Mouse (Mus musculus) gastrocnemius, adult 2 months (tissue): ENCODE results near the gene 1110017D15Rik. TPM values are rescaled to one million over a fixed set of nuclear protein-coding genes. Genes with fewer than 3 reads are reported as not detected.

ENCODE experiments used
- DNase-seq: peaks from one replicate; pipeline ENCODE4 v3.0.0; 2022
- H3K27ac ChIP-seq: fragments of 200-600 bp; 2 replicates; pipeline ENCODE4 v1.8.1; 2022; ENCODE audit warnings: mild to moderate bottlenecking
- H3K4me3 ChIP-seq: fragments of 200-600 bp; 2 replicates; pipeline ENCODE4 v1.8.1; 2022; ENCODE audit warnings: mild to moderate bottlenecking, moderate library complexity
- CTCF ChIP-seq: fragments of 200-600 bp; IDR thresholded peaks from 2 replicates; pipeline ENCODE4 v1.8.1; 2022; ENCODE audit warnings: antibody characterized with exemption, mild to moderate bottlenecking, moderate library complexity
- intact Hi-C: fragments of 180-260 bp; cut with DNase I; formaldehyde crosslinking; loops from one replicate; pipeline ENCODE4 v1.15.1; 2025
- long read RNA-seq, 2 experiments: library from polyadenylated mRNA; stranded (forward); transcript quantifications; one replicate each; pipeline ENCODE4 v2.0.0; 2021
- total RNA-seq, 2 experiments: library from RNA; stranded (reverse); gene quantifications; 2 replicates each; pipeline ENCODE4 v1.2.3; 2021

Gene 1110017D15Rik
- total RNA-seq, result under 1 TPM in 1 of 2 experiments, not detected in 1; 0.67 TPM
- long read RNA-seq, experiment 1, result 0 reads
- long read RNA-seq, experiment 2, result 0 reads

GRCm38 (mm10) chr4:41517233-41517632 is at the start of gene 1110017D15Rik:
1110017D15Rik (minus strand) TSS chr4:41517333.
- no peak within 1 kb of the TSS for H3K4me3 ChIP-seq
- no peak within 1 kb of the TSS for H3K27ac ChIP-seq
- TF ChIP-seq CTCF, result no peak
- intact Hi-C loops, result no loop called here
- DNase-seq, result no peak

DNA sequence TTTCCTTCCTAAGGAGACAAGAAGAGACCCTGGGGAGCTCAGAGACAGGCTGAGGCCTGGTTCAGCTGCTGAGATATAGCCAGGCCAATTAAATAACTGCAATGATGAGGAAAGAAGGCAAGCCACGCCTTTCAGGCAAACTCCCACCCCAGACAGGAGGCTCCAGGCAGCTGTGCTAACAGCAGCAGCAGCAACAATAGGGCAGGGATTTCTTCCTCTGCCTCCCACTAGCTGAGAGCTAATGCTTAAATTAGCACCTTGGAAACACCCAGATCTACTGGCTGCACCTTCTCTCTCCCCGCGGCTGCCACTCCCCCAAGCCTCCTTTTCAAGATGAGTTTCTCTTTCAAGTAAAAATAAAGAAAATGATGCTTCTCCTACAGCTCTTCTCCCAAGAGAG is 49.0 kb upstream of the 1110017D15Rik start:
- intact Hi-C loops, result no loop called here
- DNase-seq, result no peak
- no peak overlapping the region for H3K4me3 ChIP-seq
- H3K27ac ChIP-seq, result peak overlapping the region; percentile 36
- TF ChIP-seq CTCF, result no peak

DNA sequence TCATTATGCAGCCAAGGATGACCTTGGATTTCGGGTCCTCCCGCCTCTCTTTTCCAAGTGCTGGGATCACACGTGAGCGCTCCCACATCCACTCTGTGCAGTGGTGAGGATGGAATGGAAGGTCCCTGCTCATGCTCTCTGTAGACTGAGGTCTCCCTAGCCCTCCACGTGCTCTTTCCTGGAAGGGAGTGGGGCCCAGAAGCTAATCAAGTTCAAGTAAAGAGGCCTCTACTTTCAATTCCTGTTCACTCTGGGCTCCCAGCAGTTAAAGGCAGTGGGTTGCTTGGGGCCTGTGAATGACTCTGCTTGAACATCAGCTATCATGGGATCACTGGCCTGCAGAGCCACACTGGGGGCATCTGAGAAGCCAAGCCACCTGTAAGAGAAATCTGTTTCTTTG is 46.2 kb upstream of the 1110017D15Rik start:
- Histone ChIP-seq H3K4me3 (no peak overlapping the region), H3K27ac (peak overlapping the region; percentile 16)
- intact Hi-C loops, result no loop called here
- TF ChIP-seq CTCF, result no peak
- no peak for DNase-seq

GRCm38 (mm10) chr4:41557092-41557491 is 40.0 kb upstream of the 1110017D15Rik start:
- intact Hi-C loops, result no loop called here
- DNase-seq, result no peak
- TF ChIP-seq CTCF, result no peak
- peak overlapping the region; percentile 44; the same call in 1 of the 2 replicates for H3K4me3 ChIP-seq
- peak overlapping the region; percentile 92 for H3K27ac ChIP-seq

DNA sequence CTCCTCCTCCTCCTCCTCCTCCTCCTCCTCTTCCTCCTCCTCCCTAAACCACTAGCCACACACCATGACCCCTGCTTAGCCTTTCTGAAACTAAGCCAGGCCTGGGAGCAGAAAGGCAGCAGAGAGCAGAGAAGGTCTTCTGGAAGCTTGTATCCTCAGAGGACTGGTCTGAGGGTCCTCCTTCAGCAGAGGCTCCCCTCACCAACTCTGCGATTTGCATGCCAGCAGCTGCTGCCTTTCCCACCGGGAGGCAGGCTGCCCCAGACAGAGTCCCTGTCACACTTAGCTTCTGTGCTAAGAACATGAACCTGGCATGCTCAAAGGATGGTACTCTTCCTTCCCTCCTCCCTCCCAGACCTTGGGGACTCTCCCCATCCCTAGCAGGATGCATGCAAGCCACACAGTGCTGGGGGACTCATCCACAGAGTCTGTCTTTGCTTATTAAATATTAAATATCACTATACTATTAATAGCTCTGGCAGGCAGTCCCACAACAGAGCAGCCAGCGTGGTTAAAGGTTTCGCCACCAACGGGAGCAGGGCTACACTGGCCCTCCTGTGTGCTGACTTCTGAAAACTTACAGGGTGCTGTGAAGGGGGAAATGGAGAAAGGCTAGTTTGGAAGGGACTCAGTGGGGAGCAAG is 39.3 kb upstream of the 1110017D15Rik start:
- TF ChIP-seq CTCF, result no peak
- peak; percentile 71 for DNase-seq
- H3K4me3 ChIP-seq, result peak overlapping the region; percentile 44
- H3K27ac ChIP-seq, result peak overlapping the region; percentile 92
- intact Hi-C loops, result no loop called here

GRCm38 (mm10) chr4:41554994-41555663 is 38.0 kb upstream of the 1110017D15Rik start:
- Histone ChIP-seq H3K27ac (peak overlapping the region; percentile 92), H3K4me3 (peak overlapping the region; percentile 32)
- intact Hi-C loops, result no loop called here
- DNase-seq, result peak; percentile 82
- 0 out of 2 replicates have a peak, but pooled peaks have one; percentile 7 for TF ChIP-seq CTCF

DNA sequence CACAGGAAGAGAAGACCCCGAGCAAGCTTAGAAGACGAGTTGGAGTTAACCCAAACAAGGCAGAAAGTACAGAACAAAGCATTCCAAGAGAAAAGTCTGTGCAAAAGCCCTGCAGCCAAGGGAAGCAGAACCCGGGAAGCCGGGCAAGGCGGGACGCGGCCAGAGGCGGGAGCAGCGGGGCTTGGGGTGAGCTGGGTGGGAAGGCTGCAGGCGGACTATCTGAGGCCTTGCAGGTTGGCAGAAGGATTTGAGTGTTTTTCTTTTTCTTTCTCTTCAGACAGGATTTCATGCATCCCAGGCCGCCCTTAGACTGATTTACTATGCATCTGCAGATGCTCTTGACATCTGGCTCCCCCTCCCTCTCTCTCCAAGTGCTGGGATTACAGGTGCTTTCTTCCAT is 36.0 kb upstream of the 1110017D15Rik start:
- DNase-seq, result no peak
- H3K27ac ChIP-seq, result peak overlapping the region; percentile 92; the same call in 1 of the 2 replicates
- intact Hi-C loops, result loop anchor here (2.0 kb wide), 2 partner anchors 100 to 156 kb away; no protein-coding TSS in a partner anchor

GRCm38 (mm10) chr4:41552529-41552928 is 35.4 kb upstream of the 1110017D15Rik start:
- H3K4me3 ChIP-seq, result no peak overlapping the region
- intact Hi-C loops, result loop anchor here (1.0 to 2.0 kb wide), 3 partner anchors 62 to 156 kb away; no protein-coding TSS in a partner anchor
- peak; percentile 81 for DNase-seq
- H3K27ac ChIP-seq, result no peak overlapping the region
- peak; percentile 89 for TF ChIP-seq CTCF

More for the DNA sequence above, 36.0 kb upstream of the 1110017D15Rik start:
- H3K4me3 ChIP-seq, result no peak overlapping the region
- no peak for TF ChIP-seq CTCF

DNA sequence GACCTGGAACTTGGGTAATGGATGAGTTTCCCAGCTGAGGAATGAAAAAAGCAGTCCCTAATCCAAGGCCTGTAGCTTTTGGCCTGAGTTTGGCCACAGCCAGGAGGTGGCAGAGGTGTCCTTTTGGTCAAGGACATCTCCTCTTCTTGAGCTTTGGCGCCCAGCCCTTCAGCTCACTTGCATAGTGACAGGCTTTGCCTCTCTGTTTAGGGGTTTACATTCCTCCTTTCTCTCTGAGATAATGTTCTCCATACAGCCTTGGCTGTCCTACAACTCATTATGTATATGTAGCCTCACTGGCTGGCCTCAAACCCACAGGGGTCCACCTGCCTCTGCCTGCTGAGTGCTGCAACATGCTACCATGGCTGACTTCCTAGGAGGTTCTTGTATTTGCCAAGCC is 30.0 kb upstream of the 1110017D15Rik start:
- peak; percentile 16; the same call in 1 of the 2 replicates for TF ChIP-seq CTCF
- peak overlapping the region; percentile 43; the same call in 1 of the 2 replicates for H3K27ac ChIP-seq
- H3K4me3 ChIP-seq, result no peak overlapping the region
- intact Hi-C loops, result no loop called here
- peak; percentile 46 for DNase-seq

DNA sequence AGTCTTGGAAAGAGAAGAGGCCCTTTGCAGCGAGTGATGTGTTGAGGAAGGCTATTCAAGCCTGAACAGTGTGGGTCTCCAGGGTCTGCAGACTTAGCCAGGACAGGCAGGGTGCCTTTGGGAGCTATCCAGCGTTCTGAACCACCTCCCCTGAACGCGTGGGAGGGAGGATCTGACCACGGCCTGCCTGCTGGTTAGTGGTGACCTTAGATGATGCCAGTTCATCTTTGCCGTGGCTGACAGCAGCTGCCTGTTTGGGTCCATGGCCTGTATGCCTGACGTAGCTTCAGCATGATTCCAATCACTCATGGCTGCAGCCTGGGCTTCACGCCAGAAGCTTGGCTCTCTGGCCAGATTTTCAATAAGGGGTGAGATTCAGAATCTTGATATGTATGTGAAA is 28.9 kb upstream of the 1110017D15Rik start:
- no peak for TF ChIP-seq CTCF
- peak; percentile 43 for DNase-seq
- Histone ChIP-seq H3K4me3 (no peak overlapping the region), H3K27ac (no peak overlapping the region)
- intact Hi-C loops, result no loop called here

- TF ChIP-seq CTCF, result no peak
- no peak overlapping the region for H3K4me3 ChIP-seq
- no peak for DNase-seq
- H3K27ac ChIP-seq, result no peak overlapping the region
- intact Hi-C loops, result no loop called here
These were observed 25.0 kb upstream of the 1110017D15Rik start for GRCm38 (mm10) chr4:41542136-41542535.

GRCm38 (mm10) chr4:41534866-41535265 is 17.7 kb upstream of the 1110017D15Rik start:
- no peak for DNase-seq
- no peak overlapping the region for H3K27ac ChIP-seq
- no peak for TF ChIP-seq CTCF
- intact Hi-C loops, result no loop called here
- no peak overlapping the region for H3K4me3 ChIP-seq

DNA sequence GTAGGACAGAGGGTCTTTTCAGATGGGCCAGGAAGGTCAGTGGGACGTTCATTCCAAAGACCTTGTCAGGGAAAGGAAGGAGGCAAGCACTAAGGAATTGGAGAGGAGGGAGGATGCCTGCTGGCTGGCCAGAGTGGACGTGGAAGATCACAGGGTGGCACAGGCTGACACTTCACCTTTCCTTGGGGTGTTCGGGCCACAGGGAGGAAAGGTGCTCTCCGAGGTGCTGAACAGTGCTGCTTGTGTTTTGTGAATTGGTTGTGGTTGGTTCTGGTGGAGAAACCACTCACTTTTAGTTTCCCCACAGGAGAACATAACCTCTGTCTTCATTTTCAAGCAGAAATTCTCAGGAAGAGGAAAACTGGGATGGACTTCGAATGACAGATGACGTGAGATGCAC is 15.3 kb upstream of the 1110017D15Rik start:
- no peak for TF ChIP-seq CTCF
- DNase-seq, result no peak
- Histone ChIP-seq H3K4me3 (no peak overlapping the region), H3K27ac (no peak overlapping the region)
- intact Hi-C loops, result no loop called here
